Mouse (Mus musculus) hindbrain, postnatal 0 days (tissue): Measurements from ENCODE around the gene Aamdc. TPM values are rescaled to one million over a fixed set of nuclear protein-coding genes. Genes with fewer than 3 reads are reported as not detected.

ENCODE experiments used
- ATAC-seq: fragments of 200-750 bp; cut with Nextera tagmentation; 2 replicates; pipeline ENCODE4 v1.8.0; 2017; ENCODE audit warnings: mild to moderate bottlenecking, moderate TSS enrichment, moderate library complexity
- DNase-seq: peaks from one replicate; pipeline ENCODE4 v3.0.0-alpha.2; 2015; ENCODE audit warnings: low spot score
- H3K27ac ChIP-seq: fragments of 300-500 bp; sonication (generic); 2 replicates; pipeline ENCODE4 v1.5.1; 2014; ENCODE audit warnings: mild to moderate bottlenecking
- H3K27me3 ChIP-seq: fragments of 300-500 bp; sonication (generic); 2 replicates; pipeline ENCODE4 v1.6.1; 2014; ENCODE audit warnings: low read length, mixed read lengths; ENCODE audit not compliant: insufficient read depth
- H3K36me3 ChIP-seq: fragments of 300-500 bp; sonication (generic); 2 replicates; pipeline ENCODE4 v1.6.1; 2014; ENCODE audit warnings: low read length, mixed read lengths; ENCODE audit not compliant: insufficient read depth
- H3K4me1 ChIP-seq: fragments of 300-500 bp; sonication (generic); 2 replicates; pipeline ENCODE4 v1.6.1; 2014; ENCODE audit warnings: antibody characterized with exemption, low read length, mixed read lengths; ENCODE audit not compliant: insufficient read depth
- H3K4me2 ChIP-seq: fragments of 300-500 bp; sonication (generic); 2 replicates; pipeline ENCODE4 v1.6.1; 2014; ENCODE audit warnings: low read depth, mild to moderate bottlenecking, low read length, moderate library complexity, mixed read lengths
- H3K4me3 ChIP-seq: fragments of 300-500 bp; sonication (generic); 2 replicates; pipeline ENCODE4 v1.5.1; 2014; ENCODE audit warnings: low read length
- H3K9ac ChIP-seq: fragments of 300-500 bp; sonication (generic); replicated peaks from 2 replicates; pipeline ENCODE4 v1.6.1; 2014; ENCODE audit warnings: mild to moderate bottlenecking, low read length, moderate library complexity, mixed read lengths
- H3K9me3 ChIP-seq: fragments of 300-500 bp; sonication (generic); 2 replicates; pipeline ENCODE4 v1.6.1; 2016; ENCODE audit warnings: low read length, mixed read lengths
- CTCF ChIP-seq: IDR thresholded peaks from 2 replicates; pipeline ENCODE4 v1.5.1; 2016; ENCODE audit warnings: antibody characterized with exemption, control low read depth, low read depth
- WGBS: fragments of 180-500 bp; shearing (Covaris S2); extraction: QIAGEN DNeasy Blood & Tissue Kit; methylation state at CpG from one replicate; pipeline ENCODE4 v1.1.7; 2014; 5-methylcytosine and 5-hydroxymethylcytosine counted together
- polyA plus RNA-seq: library from polyadenylated mRNA; unstranded; fragments of >200 nt; fragmentation: Nextera tagmentation; extraction: Ambion mirVana; gene quantifications from 2 replicates; pipeline ENCODE4 v1.2.1, GENCODE M21; 2015
- total RNA-seq: library from RNA; depleted of rRNA; stranded (reverse); fragments of >200 nt; gene quantifications from 2 replicates; pipeline ENCODE4 v1.2.3, GENCODE M21; 2014; rRNA removed

Gene Aamdc
- total and polyA plus RNA-seq, 2 experiments from 2014 or later = 9.4 to 67.2 TPM

GRCm38 (mm10) chr7:97535531-97535930 lies 43.8 kb downstream of the Aamdc start:
- TF ChIP-seq CTCF = no peak
- Histone ChIP-seq H3K27ac (no peak overlapping the region), H3K4me1 (no peaks in the 10 kb centered on the region), H3K9me3 (no peaks in the 10 kb centered on the region), H3K4me3 (no peak overlapping the region), H3K27me3 (no peaks in the 10 kb centered on the region), H3K4me2 (no peak overlapping the region), H3K36me3 (peaks cover 52% of the 10 kb centered on the region), H3K9ac (no peak overlapping the region)
- 85% methylated on average over 5 of the region's 5 CpGs for WGBS
- no peak for ATAC-seq
- no peak for DNase-seq

DNA sequence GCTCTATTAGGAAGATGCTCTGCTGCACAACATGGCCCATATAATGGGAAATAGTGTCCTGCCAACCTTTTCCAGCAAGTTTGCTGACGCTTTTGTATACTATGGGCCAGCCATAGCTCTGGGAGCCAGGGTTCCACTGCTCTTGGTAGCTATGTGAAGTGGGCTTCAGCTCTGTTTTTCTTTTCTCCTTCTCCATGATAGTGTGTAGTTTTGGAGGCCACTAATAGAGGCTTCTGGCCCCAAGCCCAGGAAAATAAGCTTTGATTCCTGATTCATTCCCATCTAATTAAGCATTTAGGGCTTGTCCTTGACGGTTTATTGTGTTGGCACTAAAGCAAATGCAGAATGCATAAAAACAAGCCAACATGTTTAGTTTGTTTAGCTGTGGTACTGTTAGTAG lies 59.4 kb downstream of the Aamdc start:
- no peak overlapping the region for H3K4me2 ChIP-seq
- DNase-seq (peak; percentile 43), ATAC-seq (no peak)

DNA sequence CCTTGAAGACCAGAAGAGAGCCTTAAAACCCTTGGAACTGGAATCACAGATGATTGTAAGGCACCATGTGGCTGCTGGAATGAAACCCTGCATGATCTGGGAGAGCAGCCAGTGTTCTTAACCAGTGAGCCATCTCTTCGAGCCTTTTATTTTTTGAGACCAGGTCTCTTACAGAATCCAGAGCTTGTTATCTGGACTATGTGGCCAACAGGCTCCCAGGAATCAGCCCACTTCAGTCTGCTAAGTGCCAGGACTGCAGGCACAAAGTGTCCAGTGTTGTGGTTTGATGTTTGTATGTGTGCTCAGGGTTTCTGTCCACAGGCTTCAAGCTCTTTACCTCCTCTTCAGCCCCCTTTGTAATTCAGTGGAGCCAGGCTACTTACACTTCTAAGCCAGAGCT lies 64.5 kb downstream of the Aamdc start:
- no peak overlapping the region for H3K4me3 ChIP-seq
- no peak overlapping the region for H3K4me2 ChIP-seq
- no peak for TF ChIP-seq CTCF
- peak; percentile 8 for DNase-seq
- H3K36me3 ChIP-seq = peaks cover 32% of the 10 kb centered on the region
- no peak overlapping the region for H3K9ac ChIP-seq
- no peaks in the 10 kb centered on the region for H3K9me3 ChIP-seq
- no peaks in the 10 kb centered on the region for H3K4me1 ChIP-seq
- no peak for ATAC-seq
- H3K27ac ChIP-seq = peak overlapping the region; percentile 54
- no peaks in the 10 kb centered on the region for H3K27me3 ChIP-seq
- 54% methylated on average over 1 of the region's 1 CpGs for WGBS

More for the DNA sequence above, 59.4 kb downstream of the Aamdc start:
- no peaks in the 10 kb centered on the region for H3K27me3 ChIP-seq
- no peaks in the 10 kb centered on the region for H3K4me1 ChIP-seq
- no peak overlapping the region for H3K27ac ChIP-seq
- H3K36me3 ChIP-seq = peaks cover 4% of the 10 kb centered on the region; the same call in 1 of the 2 replicates
- no peak overlapping the region for H3K9ac ChIP-seq
- WGBS = 54% methylated on average over 2 of the region's 2 CpGs
- TF ChIP-seq CTCF = no peak
- H3K4me3 ChIP-seq = no peak overlapping the region
- H3K9me3 ChIP-seq = no peaks in the 10 kb centered on the region

DNA sequence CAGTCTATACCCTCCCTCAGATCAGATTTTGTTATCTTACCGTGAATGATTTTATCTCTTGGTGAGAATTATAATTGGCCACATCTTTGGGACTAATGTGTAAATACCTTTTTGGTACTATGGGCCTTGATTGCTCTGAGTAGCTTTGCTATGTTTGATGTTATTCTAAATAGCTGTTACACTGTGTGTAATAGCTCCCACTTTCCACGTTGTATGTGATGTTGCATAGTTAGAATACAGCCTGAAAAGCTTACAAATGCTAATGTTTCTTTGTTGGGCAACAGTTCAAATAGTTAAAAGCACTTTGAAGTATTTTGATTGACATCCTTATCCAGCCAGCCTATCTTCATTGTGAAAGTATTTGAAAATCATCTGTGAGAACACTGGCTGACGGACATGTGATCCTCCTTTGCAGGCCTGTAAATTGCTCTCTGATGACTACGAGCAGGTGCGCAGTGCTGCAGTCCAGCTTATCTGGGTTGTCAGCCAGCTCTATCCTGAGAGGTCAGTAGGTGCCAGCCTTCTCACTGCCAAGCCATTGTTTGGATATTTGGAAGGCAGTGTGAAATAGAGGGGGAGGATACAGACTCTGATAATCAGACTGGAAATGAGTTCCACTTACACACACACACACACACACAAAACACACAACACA lies 78.6 kb downstream of the Aamdc start:
- no peak overlapping the region for H3K4me2 ChIP-seq
- 58% methylated on average over 5 of the region's 5 CpGs for WGBS
- no peak overlapping the region for H3K27ac ChIP-seq
- no peak overlapping the region for H3K4me3 ChIP-seq
- peaks cover 9% of the 10 kb centered on the region; the same call in 1 of the 2 replicates for H3K36me3 ChIP-seq
- DNase-seq (peak; percentile 19), ATAC-seq (peak; percentile 72)
- no peak overlapping the region for H3K9ac ChIP-seq
- no peaks in the 10 kb centered on the region for H3K9me3 ChIP-seq
- no peak for TF ChIP-seq CTCF
- no peaks in the 10 kb centered on the region for H3K27me3 ChIP-seq
- H3K4me1 ChIP-seq = no peaks in the 10 kb centered on the region

Other genes starting within 250 kb of the Aamdc start
- 14.2 and 14.4 TPM in 2 replicates for gene Usp35, start 247.5 kb downstream of the Aamdc start, total RNA-seq
- 2.4 and 3.6 TPM in 2 replicates for gene Usp35, start 247.5 kb downstream of the Aamdc start, polyA plus RNA-seq
- gene Kctd21, start 247.2 kb downstream of the Aamdc start, total RNA-seq = 5.2 and 8.4 TPM in 2 replicates
- gene Kctd21, start 247.2 kb downstream of the Aamdc start, polyA plus RNA-seq = 3.2 and 3.4 TPM in 2 replicates
- 5.2 and 6.0 TPM in 2 replicates for gene Alg8, start 207.9 kb downstream of the Aamdc start, total RNA-seq
- 11.4 and 11.8 TPM in 2 replicates for gene Alg8, start 207.9 kb downstream of the Aamdc start, polyA plus RNA-seq
- gene Ndufc2, start 179.5 kb downstream of the Aamdc start, total RNA-seq = 340 and 423 TPM in 2 replicates
- gene Ndufc2, start 179.5 kb downstream of the Aamdc start, polyA plus RNA-seq = 697 and 742 TPM in 2 replicates
- 5.2 and 6.4 TPM in 2 replicates for gene Thrsp, start 161.8 kb downstream of the Aamdc start, total RNA-seq
- 6.3 and 7.7 TPM in 2 replicates for gene Thrsp, start 161.8 kb downstream of the Aamdc start, polyA plus RNA-seq
- gene Kctd14, start 128.2 kb downstream of the Aamdc start, total RNA-seq = 0.68 and 1.5 TPM in 2 replicates
- gene Kctd14, start 128.2 kb downstream of the Aamdc start, polyA plus RNA-seq = 2.6 and 3.1 TPM in 2 replicates
- 28.3 and 39.5 TPM in 2 replicates for gene Ints4, start 98.5 kb downstream of the Aamdc start, total RNA-seq
- 29.3 and 30.2 TPM in 2 replicates for gene Ints4, start 98.5 kb downstream of the Aamdc start, polyA plus RNA-seq
- 16.7 and 18.2 TPM in 2 replicates for gene Rsf1, start 392 bp upstream of the Aamdc start, total RNA-seq
- 26.3 and 27.6 TPM in 2 replicates for gene Rsf1, start 392 bp upstream of the Aamdc start, polyA plus RNA-seq
- 99.6 and 102 TPM in 2 replicates for gene Clns1a, start 117.1 kb upstream of the Aamdc start, total RNA-seq
- 172 and 175 TPM in 2 replicates for gene Clns1a, start 117.1 kb upstream of the Aamdc start, polyA plus RNA-seq
- 15.0 and 16.0 TPM in 2 replicates for gene Aqp11, start 158.8 kb upstream of the Aamdc start, total RNA-seq
- 29.4 and 29.5 TPM in 2 replicates for gene Aqp11, start 158.8 kb upstream of the Aamdc start, polyA plus RNA-seq
- gene Pak1, start 209.0 kb upstream of the Aamdc start, total RNA-seq = 125 and 137 TPM in 2 replicates
- gene Pak1, start 209.0 kb upstream of the Aamdc start, polyA plus RNA-seq = 111 and 114 TPM in 2 replicates